Mouse (Mus musculus): ENCODE results near the gene Olfr558. TPM values are rescaled to one million over a fixed set of nuclear protein-coding genes. Genes with fewer than 3 reads are reported as not detected.

Gene Olfr558
- total RNA-seq (2021): 1 to 10 TPM; 3.4 to 3.8 TPM
- long read RNA-seq, experiment 1, partial matches to known transcripts: 0 of 1 reads
- long read RNA-seq, experiment 1, other reads (novel, unspliced or antisense): 0 of 1 reads
- long read RNA-seq, experiment 2, partial matches to known transcripts: 4 of 5 reads
- long read RNA-seq, experiment 2, other reads (novel, unspliced or antisense): 1 of 5 reads

DNA sequence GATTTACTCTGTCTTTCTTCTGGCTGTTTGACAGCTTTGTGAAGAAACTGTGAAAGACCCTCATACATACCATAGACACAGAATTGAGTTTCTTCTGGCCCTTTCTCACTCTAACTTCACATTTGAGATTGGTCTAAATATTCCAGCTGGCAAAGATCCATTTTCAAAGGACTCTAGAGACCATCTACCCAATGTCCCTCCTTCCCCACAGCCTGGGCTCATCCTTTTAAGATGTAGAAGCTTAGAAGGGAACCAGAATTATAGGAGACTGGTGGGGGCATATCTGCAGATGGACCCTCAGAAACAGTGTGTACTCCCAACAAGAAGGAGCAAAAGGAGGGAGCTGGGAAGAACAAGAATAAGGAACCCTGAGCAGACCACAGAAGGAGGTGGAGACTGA lies at the start of gene Olfr558:
TSS of gene Olfr558 (plus strand) at position 301 of the 400 bp plus-strand sequence.
- DNase-seq: no peak

GRCm38 (mm10) chr7:102658523-102658922 lies 43.5 kb upstream of the Olfr558 start, which contains the start of gene Olfr555:
Olfr555 (plus strand) TSS chr7:102658823.
- no peak for DNase-seq

DNA sequence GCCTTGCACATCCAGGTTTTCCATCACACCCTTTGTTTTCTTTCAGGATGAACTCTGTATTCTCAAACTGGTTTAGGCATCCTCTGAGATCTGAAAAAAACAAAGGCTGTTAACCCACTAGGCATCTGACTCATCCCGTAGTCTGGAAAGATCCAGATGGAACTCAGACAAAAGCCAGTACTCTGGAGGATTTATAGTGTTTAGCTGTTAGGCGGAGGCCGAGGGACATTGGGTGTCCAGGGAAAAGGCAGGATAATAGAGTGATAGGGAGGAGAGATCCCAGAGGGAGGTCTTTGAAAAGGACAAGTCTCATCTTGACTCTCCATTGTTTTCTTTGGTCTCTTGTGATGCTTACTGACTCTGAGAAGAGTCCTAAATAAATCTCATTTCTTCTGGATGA lies 37.4 kb upstream of the Olfr558 start, which contains the start of gene Olfr556:
TSS of gene Olfr556 (plus strand) at position 301 of the 400 bp plus-strand sequence.
- no peak for DNase-seq

DNA sequence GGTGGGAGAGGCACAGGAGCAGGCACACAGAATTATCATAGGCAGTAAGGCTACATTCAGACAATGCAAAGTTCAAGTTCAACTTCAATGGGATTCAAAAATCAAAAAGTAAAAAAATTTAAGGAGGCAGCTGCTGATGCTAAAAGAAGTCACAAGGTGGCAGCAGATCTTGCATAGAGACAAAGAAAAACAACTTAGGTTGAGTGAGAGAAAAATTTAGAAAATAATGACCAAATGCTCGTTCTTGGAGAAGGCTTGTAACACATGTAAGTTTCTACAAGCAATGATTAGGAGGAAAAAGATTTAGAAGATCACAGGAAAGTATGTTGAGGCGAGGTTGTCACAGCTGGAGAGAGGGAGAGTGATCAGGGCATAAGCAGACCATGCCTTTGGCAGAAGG lies 36.6 kb upstream of the Olfr558 start:
- no peak for DNase-seq

GRCm38 (mm10) chr7:102676225-102676624 lies 25.8 kb upstream of the Olfr558 start:
- DNase-seq: no peak

DNA sequence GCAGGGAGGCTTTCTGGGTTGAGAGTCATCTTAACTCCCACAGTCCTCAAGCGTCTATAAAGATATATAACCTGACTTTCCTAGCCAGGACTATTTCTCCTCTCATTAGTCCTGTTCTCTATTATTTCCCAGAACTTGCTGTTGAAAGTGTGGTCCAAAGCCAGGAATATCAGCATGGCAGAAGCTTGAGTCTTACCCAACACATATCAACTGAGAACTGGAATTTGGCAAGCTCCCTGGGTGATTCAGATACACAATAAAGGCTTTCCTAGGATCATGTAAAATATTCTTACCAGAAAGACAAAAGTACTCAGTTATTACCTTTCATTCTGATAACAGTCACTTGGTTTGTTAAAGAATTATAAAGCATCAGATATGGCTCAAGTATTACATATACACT lies 20.1 kb upstream of the Olfr558 start:
- no peak for DNase-seq

DNA sequence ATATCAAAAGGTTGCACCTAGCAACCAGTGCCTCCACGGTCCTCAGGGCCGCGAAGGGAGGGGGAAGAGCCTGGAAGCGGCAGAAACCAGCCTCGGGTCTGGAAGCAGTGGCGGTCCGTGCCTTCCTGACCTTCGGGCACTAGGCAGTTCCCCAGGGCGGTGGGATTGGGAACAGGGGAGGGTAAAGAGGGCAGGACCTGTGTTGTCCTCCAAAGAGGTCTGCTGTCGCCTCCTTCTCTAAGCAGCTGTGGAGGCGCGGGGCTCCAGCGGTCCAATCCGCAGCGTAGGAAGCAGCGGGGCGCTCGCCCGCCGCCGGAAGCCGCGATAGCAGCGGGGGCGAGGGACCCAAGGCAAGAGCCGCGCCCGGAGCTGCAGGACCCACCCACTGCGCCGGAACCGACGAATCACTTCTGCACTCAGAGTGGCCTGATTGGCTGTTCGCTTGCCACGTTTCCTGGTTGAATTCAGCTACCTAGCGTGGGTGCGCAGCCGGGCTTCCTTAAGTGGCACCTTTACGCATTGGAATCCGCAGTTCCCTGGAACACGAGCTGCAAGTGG lies 15.0 kb upstream of the Olfr558 start, which contains the start of gene Trim68:
TSS of gene Trim68 (minus strand) at position 384 of the 558 bp plus-strand sequence.
- DNase-seq: peak; percentile 87

- DNase-seq: peak; percentile 10
Measured at GRCm38 (mm10) chr7:102695358-102696125, 6.5 kb upstream of the Olfr558 start, which contains the start of gene Olfr557. Olfr557 (plus strand) TSS chr7:102695910.

DNA sequence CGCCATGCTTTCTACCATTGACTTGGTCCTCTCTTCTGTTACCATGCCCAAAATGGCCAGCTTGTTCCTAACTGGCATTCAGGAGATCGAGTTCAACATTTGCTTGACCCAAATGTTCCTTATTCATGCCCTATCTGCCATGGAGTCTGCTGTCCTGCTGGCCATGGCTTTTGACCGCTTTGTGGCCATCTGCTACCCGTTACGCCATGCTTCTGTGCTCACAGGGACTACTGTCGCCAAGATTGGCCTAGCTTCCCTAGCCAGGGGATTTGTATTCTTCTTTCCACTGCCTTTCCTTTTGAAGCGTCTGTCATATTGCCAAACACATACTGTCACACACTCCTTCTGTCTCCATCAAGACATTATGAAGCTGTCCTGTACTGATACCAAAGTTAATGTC lies 3.6 kb upstream of the Olfr558 start:
- DNase-seq: no peak

- no peak for DNase-seq
Measured at GRCm38 (mm10) chr7:102718970-102719369, 17.0 kb downstream of the Olfr558 start, which contains the start of gene Olfr33. Olfr33 (minus strand) TSS chr7:102719070.

DNA sequence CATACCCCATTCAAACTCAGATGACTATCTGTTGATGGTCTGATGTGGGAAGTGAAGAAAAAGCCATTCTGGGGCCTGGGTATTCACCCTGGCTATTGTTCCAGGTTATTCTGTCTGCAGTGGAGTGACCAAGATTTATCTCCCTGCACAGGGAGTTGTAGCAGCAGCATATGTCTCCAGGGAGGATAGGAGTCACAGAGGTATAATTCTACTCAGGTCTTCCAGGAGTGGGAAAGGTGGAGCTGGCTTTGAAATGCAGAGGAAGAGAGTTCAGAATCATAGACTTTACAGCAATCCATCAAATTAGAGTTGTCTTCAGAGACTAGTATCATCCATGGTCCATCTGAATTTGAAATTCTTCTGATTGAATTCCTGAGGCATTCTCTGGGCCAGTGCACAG lies 25.4 kb downstream of the Olfr558 start, which contains the start of gene Olfr559:
TSS of gene Olfr559 (minus strand) at position 101 of the 400 bp plus-strand sequence.
- no peak for DNase-seq

- no peak for DNase-seq
Measured at GRCm38 (mm10) chr7:102733793-102734192, 31.8 kb downstream of the Olfr558 start.

GRCm38 (mm10) chr7:102737705-102738104 lies 35.7 kb downstream of the Olfr558 start:
- DNase-seq: no peak

DNA sequence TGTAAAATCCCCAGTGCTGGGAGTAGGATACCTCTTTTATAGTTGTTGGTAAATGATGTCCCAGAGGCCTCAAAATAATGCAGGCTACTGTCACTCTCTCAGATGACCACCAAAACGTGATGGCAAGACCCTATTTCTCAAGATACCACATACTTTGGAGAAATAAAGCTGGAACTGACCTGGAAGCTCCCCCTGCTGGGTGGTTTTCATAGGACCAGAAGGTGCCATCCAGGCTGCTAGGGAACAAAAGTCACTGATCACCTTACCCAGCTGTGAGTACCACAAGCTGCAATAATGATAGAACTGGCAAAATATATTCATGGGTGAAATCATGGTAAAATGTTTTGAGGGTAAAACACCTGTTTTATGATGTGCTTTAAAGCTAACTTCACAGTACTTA lies 50.1 kb downstream of the Olfr558 start:
- DNase-seq: no peak

- DNase-seq: no peak
Measured at GRCm38 (mm10) chr7:102759266-102759665, 57.3 kb downstream of the Olfr558 start, which contains the start of the genes Olfr560 and Olfr78. Olfr560 (minus strand) TSS chr7:102759366. Olfr78 (minus strand) TSS chr7:102759471.

Other genes with a start within 250 kb of the Olfr558 start
- gene Olfr543, start 220.5 kb upstream of the Olfr558 start, total RNA-seq (2021): not detected
- gene Olfr544, start 213.9 kb upstream of the Olfr558 start, total RNA-seq (2021): not detected
- gene Olfr545, start 202.6 kb upstream of the Olfr558 start, total RNA-seq (2021): not detected
- not detected for gene Olfr547, start 167.5 kb upstream of the Olfr558 start, total RNA-seq (2021)
- not detected for gene Olfr548-ps1, start 161.3 kb upstream of the Olfr558 start, total RNA-seq (2021)
- not detected for gene Olfr549, start 152.3 kb upstream of the Olfr558 start, total RNA-seq (2021)
- gene Trim21, start 136.7 kb upstream of the Olfr558 start, total RNA-seq (2021): 1 to 10 TPM; 4.4 to 4.6 TPM
- under 1 TPM; 0.09 TPM for gene Olfr550, start 130.8 kb upstream of the Olfr558 start, total RNA-seq (2021)
- not detected for gene Olfr551, start 110.3 kb upstream of the Olfr558 start, total RNA-seq (2021)
- under 1 TPM in 1 of 2 experiments, not detected in 1; 0.07 TPM for gene Olfr552, start 104.4 kb upstream of the Olfr558 start, total RNA-seq (2021)
- gene Olfr553, start 84.0 kb upstream of the Olfr558 start, total RNA-seq (2021): not detected
- not detected for gene Olfr554, start 63.8 kb upstream of the Olfr558 start, total RNA-seq (2021)
- gene Olfr555, start 43.4 kb upstream of the Olfr558 start, total RNA-seq (2021): not detected
- not detected for gene Olfr556, start 37.3 kb upstream of the Olfr558 start, total RNA-seq (2021)
- 1 to 10 TPM; 4.7 to 6.6 TPM for gene Trim68, start 14.9 kb upstream of the Olfr558 start, total RNA-seq (2021)
- not detected for gene Olfr557, start 6.3 kb upstream of the Olfr558 start, total RNA-seq (2021)
- not detected for gene Olfr33, start 16.9 kb downstream of the Olfr558 start, total RNA-seq (2021)
- gene Olfr559, start 25.3 kb downstream of the Olfr558 start, total RNA-seq (2021): not detected
- not detected for gene Olfr560, start 57.2 kb downstream of the Olfr558 start, total RNA-seq (2021)
- gene Olfr78, start 57.3 kb downstream of the Olfr558 start, total RNA-seq (2021): 1 to 10 TPM; 1.3 to 1.4 TPM
- gene Olfr561, start 69.0 kb downstream of the Olfr558 start, total RNA-seq (2021): not detected
- not detected for gene Olfr564, start 101.3 kb downstream of the Olfr558 start, total RNA-seq (2021)
- gene Olfr566, start 156.6 kb downstream of the Olfr558 start, total RNA-seq (2021): not detected
- gene Olfr568, start 174.9 kb downstream of the Olfr558 start, total RNA-seq (2021): not detected
- not detected for gene Olfr569, start 188.7 kb downstream of the Olfr558 start, total RNA-seq (2021)
- gene Olfr570, start 192.4 kb downstream of the Olfr558 start, total RNA-seq (2021): not detected
- gene Olfr571, start 215.3 kb downstream of the Olfr558 start, total RNA-seq (2021): not detected
- not detected for gene Olfr572, start 222.2 kb downstream of the Olfr558 start, total RNA-seq (2021)
- gene Olfr573-ps1, start 240.4 kb downstream of the Olfr558 start, total RNA-seq (2021): not detected
- not detected for gene Olfr574, start 246.3 kb downstream of the Olfr558 start, total RNA-seq (2021)